Mouse (Mus musculus) CD4-positive, CD25-positive, alpha-beta regulatory T cell, adult 4 months (primary cell): ENCODE data around the gene Frem2. TPM values are rescaled to one million over a fixed set of nuclear protein-coding genes. Genes with fewer than 3 reads are reported as not detected.

Source experiments
- ATAC-seq: one replicate; pipeline ENCODE4 v1.8.0; 2017
- polyA plus RNA-seq, 2 experiments: library from polyadenylated mRNA; unstranded; fragments of 100-300 nt; shearing (Covaris generic); gene quantifications; one replicate each; pipeline ENCODE4 v1.2.1; 2017

Frem2 gene
- polyA plus RNA-seq, 2 experiments from 2014 or later, result not detected

- no peak for ATAC-seq
Observed at GRCm38 (mm10) chr3:53555031-53555952, 101.9 kb downstream of the Frem2 start.

- ATAC-seq, result no peak
Observed at GRCm38 (mm10) chr3:53552691-53553090, 104.5 kb downstream of the Frem2 start.

GRCm38 (mm10) chr3:53532091-53532490 lies 125.1 kb downstream of the Frem2 start:
- ATAC-seq, result no peak

- ATAC-seq, result no peak
Observed at GRCm38 (mm10) chr3:53530305-53530704, 126.8 kb downstream of the Frem2 start.

GRCm38 (mm10) chr3:53525737-53526136 lies 131.4 kb downstream of the Frem2 start:
- ATAC-seq, result no peak

- no peak for ATAC-seq
Observed at GRCm38 (mm10) chr3:53522794-53523193, 134.4 kb downstream of the Frem2 start.

GRCm38 (mm10) chr3:53514221-53515065 lies 142.7 kb downstream of the Frem2 start:
- ATAC-seq, result no peak

GRCm38 (mm10) chr3:53513096-53513495 lies 144.1 kb downstream of the Frem2 start:
- ATAC-seq, result no peak

GRCm38 (mm10) chr3:53502428-53502827 lies 154.7 kb downstream of the Frem2 start:
- no peak for ATAC-seq

GRCm38 (mm10) chr3:53498351-53498905 lies 158.7 kb downstream of the Frem2 start:
- ATAC-seq, result no peak

- ATAC-seq, result no peak
Observed at GRCm38 (mm10) chr3:53488353-53488752, 168.8 kb downstream of the Frem2 start, which contains the start of gene Stoml3. Stoml3 (plus strand) TSS chr3:53488653.

GRCm38 (mm10) chr3:53486996-53487576 lies 170.1 kb downstream of the Frem2 start:
- ATAC-seq, result no peak

GRCm38 (mm10) chr3:53486561-53486960 lies 170.6 kb downstream of the Frem2 start:
- ATAC-seq, result no peak

GRCm38 (mm10) chr3:53483414-53484059 lies 173.6 kb downstream of the Frem2 start:
- no peak for ATAC-seq

GRCm38 (mm10) chr3:53478419-53479046 lies 178.6 kb downstream of the Frem2 start:
- ATAC-seq, result no peak

GRCm38 (mm10) chr3:53477468-53477867 lies 179.7 kb downstream of the Frem2 start:
- no peak for ATAC-seq

GRCm38 (mm10) chr3:53475889-53476288 lies 181.3 kb downstream of the Frem2 start:
- no peak for ATAC-seq

- ATAC-seq, result no peak
Observed at GRCm38 (mm10) chr3:53474179-53474578, 183.0 kb downstream of the Frem2 start.

- no peak for ATAC-seq
Observed at GRCm38 (mm10) chr3:53472061-53472460, 185.1 kb downstream of the Frem2 start.

GRCm38 (mm10) chr3:53469650-53470049 lies 187.5 kb downstream of the Frem2 start:
- no peak for ATAC-seq

- no peak for ATAC-seq
Observed at GRCm38 (mm10) chr3:53467356-53467755, 189.8 kb downstream of the Frem2 start.

GRCm38 (mm10) chr3:53466481-53466880 lies 190.7 kb downstream of the Frem2 start:
- ATAC-seq, result no peak
